Mouse (Mus musculus): ENCODE measurements around the gene Gm47429. TPM values are rescaled to one million over a fixed set of nuclear protein-coding genes. Genes with fewer than 3 reads are reported as not detected.
"Not testable (repeated sequence)": the region's sequence is repeated elsewhere in the genome, so short reads cannot be mapped to it uniquely, and the experiment has no call there.

Gene Gm47429
- not detected in 2 replicates for polyA plus RNA-seq (2016; fragmentation: Nextera tagmentation; extraction: Ambion mirVana)

DNA sequence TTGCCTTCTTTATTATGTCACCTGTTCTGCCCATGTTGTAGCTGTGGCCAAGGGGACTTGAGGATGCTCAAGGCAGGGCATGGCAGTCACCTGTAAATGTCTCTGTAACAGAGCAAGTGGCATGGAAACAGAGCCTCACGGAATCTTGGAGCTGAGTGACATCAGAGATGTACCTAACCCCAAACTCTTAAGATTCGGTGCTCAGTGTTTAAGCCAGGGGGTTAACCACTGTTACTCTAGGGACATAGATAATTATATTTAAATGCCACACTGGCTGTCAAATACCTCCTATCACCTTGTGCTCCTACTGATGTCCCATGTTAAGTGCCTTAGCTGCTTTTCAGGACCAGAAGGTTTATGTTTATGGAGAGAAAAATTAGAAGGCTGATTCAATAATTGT lies at the start of gene Gm47429:
Gene Gm47429 (minus strand): TSS at position 101 of the 400 bp plus-strand sequence.
- Histone ChIP-seq H3K4me1 (no peaks in the 10 kb centered on the region), H3K4me2 (replicated peaks) (no peak within 1 kb of the TSS), H3K9me3 (no peaks in the 10 kb centered on the region), H3K36me3 (no peaks in the 10 kb centered on the region), H3K27me3 (no peaks in the 10 kb centered on the region), H3K9ac (no peak within 1 kb of the TSS), H3K27ac (no peak within 1 kb of the TSS), H3K4me3 (no peak within 1 kb of the TSS)
- no peak for ATAC-seq (ENCODE audit: insufficient number of reproducible peaks, insufficient read depth, low FRiP score, low TSS enrichment)
- 77% methylated on average over 2 of the region's 2 CpGs for WGBS

DNA sequence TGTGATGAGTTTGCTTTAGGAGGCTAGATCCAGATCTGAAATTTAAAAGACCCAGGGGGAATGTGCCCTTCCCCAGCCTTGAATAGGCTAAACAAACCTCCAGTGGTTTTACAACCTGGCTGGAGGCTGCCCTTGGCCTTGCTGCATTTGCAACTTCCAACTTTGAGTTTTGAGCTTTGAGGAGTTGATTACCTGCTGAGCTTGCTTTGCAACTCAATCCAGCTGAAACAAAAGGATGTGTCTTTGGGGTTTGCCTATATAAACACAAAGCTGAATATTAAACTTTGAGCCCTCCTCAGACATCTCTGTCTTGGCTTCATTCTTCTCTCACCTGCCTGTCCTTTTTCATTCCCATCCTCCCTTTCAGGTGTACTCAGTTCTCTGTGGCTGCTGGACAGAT lies 44.8 kb upstream of the Gm47429 start:
- not testable (repeated sequence) for H3K27ac ChIP-seq; H3K27me3 ChIP-seq; ATAC-seq (ENCODE audit: insufficient number of reproducible peaks, insufficient read depth, low FRiP score, low TSS enrichment)

DNA sequence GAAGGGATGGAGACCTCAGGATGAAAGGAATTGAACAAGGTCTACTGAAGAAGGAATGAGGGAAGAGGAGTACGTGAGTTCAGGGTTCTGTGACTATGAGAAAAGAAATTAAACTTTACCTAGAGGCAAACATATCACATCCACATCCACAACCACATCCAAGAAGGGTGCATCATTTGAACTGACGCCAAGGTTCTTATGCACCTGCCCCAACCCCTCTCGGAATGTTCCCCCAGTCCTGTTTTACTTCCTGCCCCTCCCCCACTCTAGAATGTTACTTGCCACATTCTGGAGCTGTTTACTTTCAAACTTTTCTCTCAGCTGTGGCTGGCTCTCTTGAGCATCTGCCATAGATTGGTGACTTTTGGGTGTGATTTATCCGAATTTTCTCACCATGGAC lies 23.3 kb upstream of the Gm47429 start, which contains the start of gene Nutm2:
Gene Nutm2 (plus strand): TSS at position 301 of the 400 bp plus-strand sequence.
- Histone ChIP-seq H3K9me3 (no peaks in the 10 kb centered on the region), H3K36me3 (no peaks in the 10 kb centered on the region), H3K4me2 (replicated peaks) (no peak within 1 kb of the TSS), H3K27ac (no peak within 1 kb of the TSS), H3K4me1 (no peaks in the 10 kb centered on the region), H3K4me3 (no peak within 1 kb of the TSS), H3K27me3 (no peaks in the 10 kb centered on the region), H3K9ac (no peak within 1 kb of the TSS)
- no peak for ATAC-seq (ENCODE audit: insufficient number of reproducible peaks, insufficient read depth, low FRiP score, low TSS enrichment)
- WGBS: 75% methylated on average over 4 of the region's 4 CpGs

More for the DNA sequence above, 44.8 kb upstream of the Gm47429 start:
- H3K9ac ChIP-seq; H3K4me2 ChIP-seq (replicated peaks); H3K9me3 ChIP-seq; H3K4me3 ChIP-seq; H3K4me1 ChIP-seq; H3K36me3 ChIP-seq: not testable (repeated sequence)

DNA sequence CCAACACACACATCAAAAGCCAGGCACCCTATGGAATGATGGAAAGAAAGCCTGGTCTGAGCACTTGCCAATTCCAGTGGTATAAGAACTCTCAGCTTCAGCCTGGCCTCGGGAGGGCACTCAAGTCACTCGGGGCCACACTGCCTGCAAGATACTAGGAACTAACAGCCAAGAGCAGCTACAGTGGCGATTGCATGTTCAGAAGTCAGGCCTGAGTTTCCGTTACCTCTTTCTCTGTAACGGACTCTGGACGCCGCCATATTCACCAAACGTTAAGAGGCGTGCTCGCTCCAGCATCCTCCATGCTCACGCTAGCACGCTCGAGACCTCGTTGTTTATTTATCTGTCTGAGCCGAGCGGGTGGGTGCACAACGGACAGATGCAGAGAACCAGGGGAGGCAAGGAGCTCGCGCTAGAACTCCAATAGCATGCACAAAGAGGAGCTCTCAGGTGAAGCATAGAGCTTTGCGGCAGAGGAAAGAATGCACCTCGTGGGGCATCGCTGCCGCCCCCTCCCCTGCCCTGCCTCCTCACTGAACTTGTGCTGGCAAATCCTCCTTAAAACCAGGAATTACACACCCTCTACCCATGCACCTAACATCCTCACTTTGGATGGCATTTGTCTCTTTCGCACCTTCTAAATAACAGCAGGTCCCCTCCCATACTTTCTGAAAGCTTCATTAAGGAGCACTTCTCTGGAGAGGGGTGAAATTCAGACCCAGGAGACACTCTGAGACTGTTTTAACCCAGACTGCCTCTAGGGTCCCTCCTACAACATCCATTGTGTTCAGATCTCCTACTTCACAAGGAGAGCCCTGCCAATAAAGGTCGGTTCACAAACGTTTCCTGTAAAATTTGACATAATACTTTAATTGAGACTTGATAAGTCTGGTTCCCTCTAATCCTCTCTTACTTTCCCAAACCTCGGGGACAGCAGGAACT lies 21.2 kb upstream of the Gm47429 start:
- H3K9me3 ChIP-seq: no peaks in the 10 kb centered on the region
- H3K27ac ChIP-seq: no peak overlapping the region
- H3K27me3 ChIP-seq: no peaks in the 10 kb centered on the region
- no peaks in the 10 kb centered on the region for H3K36me3 ChIP-seq
- 36% methylated on average over 27 of the region's 27 CpGs for WGBS
- H3K4me1 ChIP-seq: no peaks in the 10 kb centered on the region
- H3K4me2 ChIP-seq (replicated peaks): peak overlapping the region; percentile 43
- H3K9ac ChIP-seq: no peak overlapping the region
- ATAC-seq (ENCODE audit: insufficient number of reproducible peaks, insufficient read depth, low FRiP score, low TSS enrichment): no peak
- peak overlapping the region; percentile 16 for H3K4me3 ChIP-seq

DNA sequence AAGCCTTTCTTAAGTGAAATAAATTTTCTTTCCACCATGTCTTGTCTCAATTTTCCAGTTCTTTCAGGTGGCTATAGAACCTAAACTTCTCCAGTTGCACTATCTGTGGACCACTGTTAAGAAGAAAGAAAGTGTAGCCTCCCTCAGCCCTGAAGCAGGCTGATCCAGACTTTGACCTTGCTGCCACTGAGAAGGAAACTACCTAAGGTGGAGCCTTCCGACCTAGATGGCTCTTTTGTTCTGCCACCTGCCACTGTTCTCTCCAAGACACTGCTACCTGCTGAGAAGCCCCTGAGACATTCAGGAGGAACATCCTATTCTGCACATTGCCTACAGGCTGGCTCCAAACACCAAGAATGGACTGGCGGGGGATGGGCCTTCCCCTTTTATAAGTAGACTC lies 16.7 kb upstream of the Gm47429 start:
- not testable (repeated sequence) for H3K36me3 ChIP-seq; H3K27ac ChIP-seq; H3K4me1 ChIP-seq; H3K4me3 ChIP-seq; H3K4me2 ChIP-seq (replicated peaks); H3K9me3 ChIP-seq; ATAC-seq (ENCODE audit: insufficient number of reproducible peaks, insufficient read depth, low FRiP score, low TSS enrichment); H3K27me3 ChIP-seq; H3K9ac ChIP-seq
- 59% methylated on average over 2 of the region's 2 CpGs for WGBS

DNA sequence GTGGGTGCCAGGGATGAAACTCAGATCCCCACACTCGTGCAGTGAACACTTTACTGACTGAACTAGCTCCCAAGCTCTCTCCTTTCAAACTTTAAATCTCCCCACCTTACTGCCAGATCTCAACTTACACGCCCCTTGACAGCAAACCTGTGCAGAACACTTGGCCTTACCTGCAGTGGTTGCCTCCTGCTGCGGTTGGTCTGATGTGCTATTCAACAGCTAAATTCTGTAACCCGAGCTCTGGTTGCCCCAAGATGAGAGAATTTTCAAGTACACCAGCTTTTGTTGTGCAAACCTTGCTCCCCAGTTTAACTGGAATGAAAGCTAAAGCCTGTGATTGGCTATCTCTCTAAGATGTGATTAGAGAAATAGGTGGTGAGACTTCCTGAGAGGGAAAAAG lies 9.7 kb upstream of the Gm47429 start:
- Histone ChIP-seq H3K4me2 (replicated peaks) (no peak overlapping the region), H3K9ac (no peak overlapping the region), H3K36me3 (no peaks in the 10 kb centered on the region), H3K4me3 (no peak overlapping the region), H3K9me3 (no peaks in the 10 kb centered on the region), H3K4me1 (no peaks in the 10 kb centered on the region), H3K27me3 (no peaks in the 10 kb centered on the region), H3K27ac (no peak overlapping the region)
- WGBS: 33% methylated on average over 4 of the region's 4 CpGs
- ATAC-seq (ENCODE audit: insufficient number of reproducible peaks, insufficient read depth, low FRiP score, low TSS enrichment): no peak

DNA sequence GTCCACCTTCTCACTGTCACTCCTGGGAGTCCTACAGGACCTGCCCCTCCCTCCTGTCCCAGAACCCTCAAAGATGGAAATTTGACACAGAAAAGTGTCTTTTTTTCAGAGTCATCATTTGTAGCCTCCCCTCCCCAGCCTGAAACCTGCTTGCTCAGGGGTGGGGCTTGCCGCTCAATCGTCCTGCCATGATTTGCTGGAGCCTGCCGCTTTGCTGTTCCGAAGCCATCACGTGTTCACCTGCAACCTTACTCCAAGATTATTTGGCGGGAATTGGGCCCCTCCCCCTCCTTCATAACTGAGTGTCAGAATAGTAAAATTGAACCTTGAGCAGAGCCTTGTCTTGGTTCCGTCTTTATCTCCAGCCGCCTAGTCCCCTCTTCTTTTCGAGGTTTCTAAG lies 8.6 kb upstream of the Gm47429 start:
- 69% methylated on average over 9 of the region's 9 CpGs for WGBS

DNA sequence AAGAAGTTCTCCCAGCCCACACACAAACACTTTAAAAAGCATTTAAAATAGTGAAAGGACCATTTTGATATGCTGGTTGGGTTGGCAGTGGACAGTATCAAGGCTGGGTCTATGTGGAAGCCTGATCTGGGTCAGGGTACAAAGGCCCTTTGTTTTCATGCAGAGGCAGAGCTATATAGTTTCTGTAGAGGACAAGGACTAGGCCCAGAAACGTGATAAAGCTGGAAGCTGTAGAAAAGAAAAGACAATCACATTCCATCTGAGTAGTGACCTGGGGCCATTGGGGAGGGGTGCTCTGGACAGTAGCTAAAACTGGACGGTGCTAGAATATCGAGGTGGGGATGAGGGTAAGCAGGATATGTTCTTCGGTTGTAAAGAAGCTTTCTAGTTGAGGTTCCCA lies 1.5 kb upstream of the Gm47429 start:
- no peaks in the 10 kb centered on the region for H3K4me1 ChIP-seq
- H3K9ac ChIP-seq: no peak overlapping the region
- no peaks in the 10 kb centered on the region for H3K27me3 ChIP-seq
- 30% methylated on average over 4 of the region's 4 CpGs for WGBS
- H3K4me2 ChIP-seq (replicated peaks): no peak overlapping the region
- ATAC-seq (ENCODE audit: insufficient number of reproducible peaks, insufficient read depth, low FRiP score, low TSS enrichment): no peak
- H3K36me3 ChIP-seq: no peaks in the 10 kb centered on the region
- no peak overlapping the region for H3K27ac ChIP-seq
- no peaks in the 10 kb centered on the region for H3K9me3 ChIP-seq
- H3K4me3 ChIP-seq: no peak overlapping the region

More for the DNA sequence above, 8.6 kb upstream of the Gm47429 start:
- not testable (repeated sequence) for H3K27ac ChIP-seq; H3K4me1 ChIP-seq; ATAC-seq (ENCODE audit: insufficient number of reproducible peaks, insufficient read depth, low FRiP score, low TSS enrichment); H3K9ac ChIP-seq; H3K27me3 ChIP-seq; H3K4me3 ChIP-seq; H3K36me3 ChIP-seq; H3K4me2 ChIP-seq (replicated peaks); H3K9me3 ChIP-seq

DNA sequence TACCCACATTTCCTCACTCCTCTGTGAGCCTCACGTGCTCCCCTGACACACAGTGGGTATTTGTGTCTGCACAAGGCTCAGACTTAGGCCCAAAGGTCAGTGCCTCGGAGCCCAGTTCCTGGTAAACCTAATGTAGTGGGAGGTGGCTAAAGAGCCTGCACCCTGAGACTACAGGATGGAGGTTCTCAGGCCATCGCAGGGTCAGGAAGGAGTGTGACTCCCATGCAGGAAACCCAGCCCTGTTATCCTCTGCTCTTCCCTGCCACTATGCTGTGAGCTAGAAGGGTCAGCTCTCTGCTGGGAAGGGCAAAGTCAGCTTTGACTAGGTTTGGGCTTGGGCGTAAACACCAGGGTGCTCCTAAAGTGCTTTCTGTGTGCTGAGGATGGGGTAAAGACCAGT lies 17.0 kb downstream of the Gm47429 start:
- Histone ChIP-seq H3K9ac (no peak overlapping the region), H3K27ac (no peak overlapping the region), H3K9me3 (no peaks in the 10 kb centered on the region), H3K4me3 (no peak overlapping the region), H3K4me1 (no peaks in the 10 kb centered on the region), H3K36me3 (peaks cover 85% of the 10 kb centered on the region), H3K4me2 (replicated peaks) (no peak overlapping the region), H3K27me3 (no peaks in the 10 kb centered on the region)
- 81% methylated on average over 4 of the region's 4 CpGs for WGBS
- no peak for ATAC-seq (ENCODE audit: insufficient number of reproducible peaks, insufficient read depth, low FRiP score, low TSS enrichment)

DNA sequence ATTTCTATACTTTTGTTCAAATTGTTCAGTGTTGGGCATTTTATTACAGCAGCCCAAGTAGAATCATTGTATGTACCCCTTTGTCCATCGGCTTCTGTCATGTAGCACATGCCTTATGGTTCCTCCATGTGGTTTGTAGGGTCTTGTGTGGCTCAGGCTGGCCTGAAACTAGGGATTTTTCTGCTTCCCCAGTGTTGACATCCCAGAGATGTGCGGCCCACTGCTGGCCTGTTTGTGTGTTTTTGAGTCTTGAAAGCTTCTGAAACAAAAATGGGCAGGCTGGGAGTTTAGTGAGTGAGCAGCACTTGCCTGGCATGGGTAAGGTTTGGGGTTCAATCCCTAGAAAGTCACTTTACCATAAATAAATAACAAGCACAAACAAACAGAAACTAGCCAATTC lies 19.2 kb downstream of the Gm47429 start:
- no peak overlapping the region for H3K27ac ChIP-seq
- no peaks in the 10 kb centered on the region for H3K27me3 ChIP-seq
- ATAC-seq (ENCODE audit: insufficient number of reproducible peaks, insufficient read depth, low FRiP score, low TSS enrichment): no peak
- 93% methylated on average over 2 of the region's 2 CpGs for WGBS
- H3K36me3 ChIP-seq: peaks cover 72% of the 10 kb centered on the region
- no peak overlapping the region for H3K9ac ChIP-seq
- no peaks in the 10 kb centered on the region for H3K9me3 ChIP-seq
- no peak overlapping the region for H3K4me2 ChIP-seq (replicated peaks)
- no peaks in the 10 kb centered on the region for H3K4me1 ChIP-seq
- no peak overlapping the region for H3K4me3 ChIP-seq

DNA sequence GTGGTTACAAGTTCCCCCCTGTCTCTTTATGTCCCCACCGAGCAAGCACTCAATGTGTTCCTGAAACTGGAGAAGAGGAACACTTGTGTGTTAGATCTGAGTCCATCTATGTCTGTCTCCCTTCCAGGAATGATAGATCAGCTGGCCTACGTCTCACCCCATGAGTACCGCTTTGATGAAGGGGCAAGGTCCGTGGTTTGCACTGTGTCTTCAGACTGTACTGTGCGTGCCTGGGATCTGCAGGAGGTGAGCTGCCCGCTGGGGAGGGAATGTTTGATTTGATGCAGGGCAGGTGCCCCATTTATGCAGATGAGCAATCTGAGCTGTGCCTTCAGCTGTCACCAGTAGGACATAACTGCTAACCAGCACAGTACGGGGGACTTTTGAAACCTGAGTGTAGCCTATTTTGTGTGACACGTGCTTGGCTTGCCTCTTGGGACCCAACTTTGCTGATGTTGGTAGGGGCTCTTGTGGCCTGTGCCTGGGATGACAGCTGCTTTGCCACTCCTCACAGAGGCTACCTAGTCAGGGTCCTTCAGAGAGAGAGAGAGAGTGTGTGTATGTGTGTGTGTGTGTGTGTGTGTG lies 20.0 kb downstream of the Gm47429 start:
- Histone ChIP-seq H3K27me3 (no peaks in the 10 kb centered on the region), H3K9me3 (no peaks in the 10 kb centered on the region), H3K36me3 (peaks cover 64% of the 10 kb centered on the region), H3K27ac (no peak overlapping the region), H3K4me2 (replicated peaks) (no peak overlapping the region), H3K4me1 (0 out of 2 replicates have a peak, but pooled peaks cover 1% of the 10 kb centered on the region), H3K4me3 (no peak overlapping the region), H3K9ac (no peak overlapping the region)
- no peak for ATAC-seq (ENCODE audit: insufficient number of reproducible peaks, insufficient read depth, low FRiP score, low TSS enrichment)
- 84% methylated on average over 8 of the region's 8 CpGs for WGBS

DNA sequence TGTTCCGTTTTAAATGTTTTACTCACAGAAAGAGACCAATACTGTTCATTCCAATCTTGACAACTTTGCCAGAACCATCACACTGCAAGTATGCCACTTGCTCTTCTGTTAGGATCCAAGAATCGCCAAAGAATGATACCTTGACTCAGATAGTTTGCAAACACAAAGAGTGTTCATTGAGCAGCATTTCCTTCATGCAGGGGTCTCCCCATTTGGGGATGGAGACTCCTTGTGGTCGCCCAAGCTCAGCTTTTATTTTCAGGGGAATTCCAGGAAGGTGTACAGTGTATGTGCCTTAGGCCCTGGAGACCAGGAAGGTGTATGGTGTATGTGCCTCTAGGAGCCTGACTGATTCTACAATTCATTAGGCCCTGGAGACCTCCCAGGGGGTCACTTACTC lies 25.3 kb downstream of the Gm47429 start:
- H3K27ac ChIP-seq: no peak overlapping the region
- H3K27me3 ChIP-seq: no peaks in the 10 kb centered on the region
- WGBS: 48% methylated on average over 3 of the region's 3 CpGs
- peak overlapping the region; percentile 71 for H3K4me3 ChIP-seq
- H3K9me3 ChIP-seq: no peaks in the 10 kb centered on the region
- peaks cover 14% of the 10 kb centered on the region; the same call in 1 of the 2 replicates for H3K36me3 ChIP-seq
- peak overlapping the region; percentile 60 for H3K4me2 ChIP-seq (replicated peaks)
- peak overlapping the region; percentile 67 for H3K9ac ChIP-seq
- 0 out of 2 replicates have a peak, but pooled peaks cover 5% of the 10 kb centered on the region for H3K4me1 ChIP-seq
- no peak; the same call in 1 of the 2 replicates for ATAC-seq (ENCODE audit: insufficient number of reproducible peaks, insufficient read depth, low FRiP score, low TSS enrichment)

All from embryonic facial prominence, embryonic 12.5 days (tissue).